Mouse (Mus musculus) heart, adult 11 months (tissue): ENCODE results near the gene Zfp697.

Experiments used
- DNase-seq: peaks from one replicate; pipeline ENCODE4 v3.0.0; 2022

The Zfp697 gene

DNA sequence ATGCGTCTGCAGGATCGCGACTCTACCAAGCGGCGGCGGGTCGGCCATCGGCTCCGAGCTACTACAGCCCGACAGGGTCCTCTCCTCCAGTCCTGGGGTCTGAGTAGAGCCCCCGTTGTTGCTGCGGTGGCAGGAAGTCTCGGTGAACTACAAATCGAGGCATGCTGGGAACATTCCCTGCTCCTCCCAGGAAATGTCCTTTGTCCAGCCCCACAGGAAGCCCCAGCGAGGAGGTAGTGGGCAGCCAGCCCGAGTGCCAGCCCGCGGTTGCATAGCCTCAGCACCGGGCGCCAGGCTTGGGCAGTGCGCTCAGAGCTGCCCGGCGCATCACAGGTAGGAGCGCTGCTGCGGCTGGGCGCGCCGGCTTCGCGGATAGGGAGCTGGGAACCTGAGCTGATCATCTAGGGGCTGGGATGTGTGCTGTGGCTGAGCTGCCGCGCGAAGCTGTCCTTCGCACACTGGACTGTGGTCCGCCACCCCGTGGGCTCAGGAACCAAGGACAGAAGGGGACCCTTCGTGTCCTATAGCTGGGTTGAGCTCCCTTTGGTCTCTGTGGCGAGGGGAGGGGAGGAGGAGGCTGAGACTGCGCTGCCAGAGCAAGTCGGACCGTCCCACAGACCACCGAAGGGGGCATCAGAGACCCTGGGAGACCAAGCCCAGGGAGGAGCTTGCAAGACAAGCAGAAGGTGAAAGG is at the start of gene Zfp697:
Gene Zfp697 (plus strand): TSS at position 216 of the 694 bp plus-strand sequence.
- DNase-seq, result peak; percentile 98

DNA sequence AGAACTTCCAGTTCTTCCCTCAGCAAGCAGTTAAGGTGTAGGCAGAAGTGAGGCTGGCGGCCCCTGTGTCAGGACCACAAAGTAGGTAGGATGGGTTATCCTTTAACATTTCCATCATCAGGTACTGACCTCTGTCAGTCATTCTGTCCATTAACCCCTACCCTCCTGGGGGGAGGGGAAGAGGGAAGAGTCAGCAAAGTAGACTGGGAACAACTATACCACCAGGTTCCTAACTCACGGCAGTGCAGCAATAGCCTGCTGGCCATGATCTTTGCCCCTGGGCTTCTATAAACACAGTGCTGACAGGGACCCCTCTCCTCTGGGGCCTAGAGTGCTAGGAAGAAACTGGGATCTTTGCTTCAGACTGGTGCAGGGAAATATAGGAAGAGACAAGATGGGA is 48.3 kb upstream of the Zfp697 start:
- no peak for DNase-seq

DNA sequence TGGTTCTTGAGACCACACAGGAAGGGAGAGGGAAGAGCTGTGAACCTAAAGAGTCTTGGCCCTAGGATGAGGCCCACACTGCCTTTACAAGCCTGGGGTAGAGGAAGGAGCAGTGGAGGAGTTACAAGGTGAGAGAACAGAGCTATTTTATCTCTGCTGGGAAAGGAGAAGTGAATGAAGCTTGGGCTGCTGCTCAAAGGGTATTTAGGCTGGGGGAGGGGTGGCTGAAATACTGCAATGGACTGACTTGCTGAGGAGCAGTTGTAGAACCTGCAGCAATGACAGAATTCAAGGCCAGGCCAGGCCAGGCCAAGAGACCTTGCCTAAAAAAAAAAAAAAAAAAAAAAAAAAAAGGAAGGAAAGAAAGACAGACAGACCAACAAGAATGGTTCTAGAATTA is 46.9 kb upstream of the Zfp697 start:
- no peak for DNase-seq

DNA sequence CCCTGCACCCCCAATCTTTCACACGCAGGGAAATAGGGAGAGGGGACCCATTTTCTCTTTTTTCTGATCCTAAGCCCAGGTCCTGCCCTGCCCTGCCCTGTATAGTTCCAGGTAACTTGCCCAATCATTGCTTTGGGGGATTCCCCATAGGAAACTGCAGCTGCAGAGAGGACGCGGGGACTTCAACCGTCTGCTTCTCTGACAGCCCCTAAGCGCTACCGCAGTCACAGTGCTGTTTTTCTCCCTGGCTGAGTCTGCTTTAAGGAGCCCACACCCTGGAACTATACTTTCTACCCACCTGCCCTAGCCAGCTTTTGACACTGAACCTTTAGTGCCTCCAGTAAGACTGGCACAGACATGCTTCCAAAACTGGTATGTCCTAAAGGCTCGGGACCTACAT is 46.4 kb upstream of the Zfp697 start:
- no peak for DNase-seq

DNA sequence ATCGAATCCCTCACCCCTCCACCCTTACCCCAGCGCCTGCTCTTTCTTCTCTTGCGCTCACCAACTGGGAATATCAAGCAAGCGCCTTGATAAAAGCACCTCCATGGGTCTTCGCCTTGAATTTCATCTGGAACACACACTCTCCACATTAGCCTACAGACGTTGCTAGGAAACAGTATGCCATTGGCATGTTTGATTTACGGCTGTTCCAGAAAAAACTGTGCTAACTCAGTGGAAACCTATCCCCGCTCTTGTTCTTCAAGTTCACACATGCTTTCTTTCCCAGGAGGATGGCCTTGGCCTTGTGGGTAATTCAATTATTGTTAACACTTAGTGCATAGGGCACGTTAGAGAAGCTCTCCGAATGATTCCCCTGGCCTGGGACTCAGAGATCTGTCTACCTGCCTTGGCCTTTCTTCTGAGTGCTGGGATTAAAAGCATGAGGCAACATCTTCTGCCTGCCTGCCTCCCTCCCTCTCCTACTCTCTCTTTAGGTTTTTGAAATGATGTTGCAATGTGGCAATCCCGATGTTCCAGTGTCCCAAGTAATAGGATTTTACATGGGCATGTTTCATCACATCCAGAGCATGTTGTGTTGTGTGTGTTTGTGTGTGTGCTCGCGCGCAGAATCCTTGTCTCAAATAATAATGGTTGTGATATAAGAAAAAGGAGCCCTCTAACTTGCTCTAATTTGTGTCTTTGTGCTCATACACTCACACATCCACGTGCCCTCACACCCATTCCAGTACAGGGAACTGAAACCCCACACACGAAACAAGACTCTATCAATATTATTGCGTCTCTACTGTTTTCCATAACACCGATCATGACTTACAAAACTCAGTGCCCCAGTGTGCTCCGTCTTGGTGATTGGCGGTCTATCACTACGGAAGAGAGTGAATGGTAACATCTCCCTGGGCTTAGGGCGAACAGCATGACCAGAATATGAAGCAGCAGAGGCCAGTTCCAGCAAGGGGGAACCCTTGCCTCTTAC is 45.3 kb upstream of the Zfp697 start:
- DNase-seq, result no peak

DNA sequence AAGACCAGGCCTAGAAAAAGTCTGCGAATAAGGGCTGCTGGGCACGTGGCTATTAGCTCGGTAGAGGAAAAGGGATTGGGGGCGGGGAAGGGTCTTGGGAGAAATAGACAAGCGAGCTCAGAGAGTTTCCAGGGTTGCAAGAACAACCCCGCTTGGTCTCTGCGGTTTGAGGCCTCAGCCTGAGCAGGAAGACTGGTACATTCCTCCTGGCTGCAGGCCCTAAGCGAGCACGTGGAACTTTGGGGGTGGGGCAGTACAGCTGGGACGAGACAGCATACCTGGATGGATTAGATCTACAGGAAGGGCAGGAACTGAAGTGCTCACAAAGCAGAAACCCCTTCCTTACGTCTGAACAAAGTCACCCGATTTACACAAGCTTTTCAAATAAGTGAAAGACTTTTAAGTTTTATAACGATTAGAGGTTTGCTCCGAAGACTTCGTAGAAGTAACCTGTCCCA is 43.6 kb upstream of the Zfp697 start:
- DNase-seq, result peak; percentile 92

DNA sequence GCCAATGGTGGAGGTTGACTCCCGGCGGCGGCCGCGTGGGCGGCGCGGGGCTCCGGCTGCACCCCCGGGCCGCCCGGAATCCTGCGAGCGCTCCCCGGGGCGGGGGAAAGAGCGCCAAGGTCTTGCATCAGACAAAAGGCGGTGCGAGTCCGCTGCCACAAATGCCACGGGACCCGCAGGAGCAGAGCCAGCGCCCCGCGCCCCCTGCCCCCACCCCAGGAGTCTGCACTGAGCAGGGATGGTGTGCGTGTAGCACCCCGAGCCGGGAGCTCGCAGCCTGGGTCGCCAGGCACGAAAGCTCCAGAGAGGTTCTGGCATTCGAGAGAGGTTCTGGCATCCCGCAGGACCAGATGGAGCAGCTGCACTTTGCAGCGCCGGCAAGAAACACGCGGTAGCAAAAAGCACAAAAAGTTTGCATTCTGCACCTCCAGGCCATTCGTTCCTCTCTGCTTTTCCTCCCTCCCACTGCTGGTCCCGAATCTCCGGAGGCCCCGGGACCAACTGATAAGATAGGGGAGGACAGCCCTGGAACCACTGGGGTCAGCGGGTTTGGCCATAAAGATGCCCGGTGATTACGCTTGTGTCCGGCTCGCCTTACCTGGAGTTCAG is 43.1 kb upstream of the Zfp697 start:
- peak; percentile 94 for DNase-seq

DNA sequence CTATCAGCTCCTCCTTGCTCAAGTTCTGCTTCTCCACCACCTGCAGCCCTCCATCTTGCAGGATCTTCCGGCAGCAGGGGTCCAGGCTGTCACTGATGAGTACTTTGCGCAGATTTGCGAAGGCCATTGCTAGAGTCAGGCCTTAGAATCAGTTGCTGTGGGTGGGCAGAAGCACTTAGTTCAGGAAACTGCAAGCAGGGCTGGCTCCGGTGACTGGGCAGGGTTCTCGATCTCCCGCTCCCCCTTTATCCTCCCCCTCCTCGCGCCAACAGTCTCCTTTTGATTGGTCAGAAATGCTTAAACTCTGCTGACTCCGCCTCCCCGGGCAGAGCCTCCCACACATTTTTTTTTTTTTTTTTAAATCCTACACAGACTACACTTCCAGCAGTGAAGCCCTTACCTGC is 42.6 kb upstream of the Zfp697 start, which contains the start of gene Phgdh:
Gene Phgdh (minus strand): TSS at position 285 of the 404 bp plus-strand sequence.
- DNase-seq, result peak; percentile 95

DNA sequence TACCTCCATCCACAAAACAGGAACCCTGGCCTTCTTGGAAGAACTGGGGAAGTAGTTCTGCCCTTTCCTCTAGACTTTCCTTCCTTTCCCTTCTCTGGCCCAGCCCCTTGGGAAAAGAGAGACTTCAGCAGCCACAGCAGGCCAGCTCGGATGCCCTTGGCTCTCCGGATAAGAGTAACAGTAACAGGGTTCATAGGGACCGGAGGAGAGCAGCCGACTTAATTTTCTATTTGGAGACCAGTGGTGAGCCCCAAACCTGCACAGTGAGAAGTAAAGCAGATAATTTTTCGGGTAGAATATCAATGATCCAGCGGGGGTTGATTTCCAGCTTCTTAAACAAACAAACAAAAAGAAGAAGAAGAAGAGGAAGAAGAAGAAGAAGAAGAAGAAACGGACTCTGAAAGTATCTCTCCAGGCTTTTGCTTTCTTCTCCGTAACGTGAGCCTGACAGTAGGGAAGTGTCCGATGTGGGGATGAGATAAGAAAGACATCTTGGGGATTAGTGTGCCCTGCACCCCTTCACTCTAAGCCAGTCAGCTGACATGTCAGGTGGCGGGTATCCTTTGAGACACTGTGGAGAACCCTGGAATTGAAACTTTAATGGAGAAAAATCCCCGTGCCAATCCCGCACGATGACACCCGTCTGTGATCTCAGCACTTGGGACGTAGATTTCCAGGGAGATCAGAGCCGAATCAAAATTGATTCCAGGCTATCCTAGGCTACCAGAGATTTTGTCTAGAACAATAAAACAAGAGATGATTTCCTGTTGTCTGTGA is 41.3 kb upstream of the Zfp697 start:
- no peak for DNase-seq

DNA sequence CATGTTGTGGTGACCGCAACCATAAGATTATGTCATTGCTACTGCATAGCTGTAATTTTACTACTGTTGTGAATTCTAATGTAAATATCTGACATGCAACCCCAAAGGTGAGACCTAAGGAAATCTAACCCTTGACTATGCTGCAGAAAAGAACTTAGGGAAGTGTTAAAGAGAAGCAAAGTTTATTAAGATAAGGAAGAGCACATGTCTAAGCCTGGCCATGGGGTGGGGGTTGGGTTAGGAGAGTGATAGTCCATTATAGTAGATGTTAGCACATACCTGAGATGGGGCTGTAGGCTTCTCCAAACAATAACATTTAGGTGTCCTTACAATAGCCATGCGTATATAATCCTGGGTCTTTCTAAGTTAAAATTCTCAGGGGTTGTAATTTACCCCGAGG is 39.0 kb upstream of the Zfp697 start:
- no peak for DNase-seq

DNA sequence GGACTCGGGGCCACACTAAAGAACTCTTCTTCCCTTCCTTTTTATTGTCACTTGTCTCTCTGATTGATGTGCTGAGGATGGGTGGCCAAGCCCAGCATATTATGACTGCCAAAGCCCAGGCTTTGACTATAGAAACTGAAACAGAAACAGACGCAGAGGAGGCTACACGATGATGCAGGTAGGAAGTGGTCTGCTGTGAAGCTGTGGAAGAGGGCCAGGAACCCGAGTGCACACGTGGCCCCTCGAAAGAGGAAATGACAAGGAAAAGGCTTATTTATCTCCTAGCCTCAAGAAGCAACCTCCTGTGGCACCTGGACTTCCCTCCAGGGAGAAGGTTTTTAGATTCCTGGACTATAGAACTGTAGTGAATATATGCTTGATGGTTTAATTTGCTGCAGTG is 34.2 kb upstream of the Zfp697 start:
- no peak for DNase-seq

DNA sequence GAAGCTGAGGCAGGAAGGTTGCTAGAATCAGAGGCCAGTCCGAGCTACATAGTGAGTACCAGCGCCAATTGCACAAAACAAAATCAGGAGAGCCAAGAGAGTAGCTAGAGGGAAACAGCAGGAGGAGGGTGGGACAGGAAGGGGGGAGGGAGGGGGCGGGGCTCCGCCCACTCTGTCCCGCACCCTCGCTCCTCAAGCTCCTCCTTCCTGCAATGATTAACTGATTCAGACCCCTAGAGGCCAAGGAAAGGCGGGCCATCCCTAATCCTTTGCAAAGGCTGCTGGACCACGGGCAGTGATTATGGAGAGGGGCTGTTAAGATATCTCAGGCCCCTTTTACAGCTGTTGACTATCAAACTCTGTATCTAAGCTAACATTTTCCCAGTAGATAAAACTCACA is 33.6 kb upstream of the Zfp697 start:
- no peak for DNase-seq

DNA sequence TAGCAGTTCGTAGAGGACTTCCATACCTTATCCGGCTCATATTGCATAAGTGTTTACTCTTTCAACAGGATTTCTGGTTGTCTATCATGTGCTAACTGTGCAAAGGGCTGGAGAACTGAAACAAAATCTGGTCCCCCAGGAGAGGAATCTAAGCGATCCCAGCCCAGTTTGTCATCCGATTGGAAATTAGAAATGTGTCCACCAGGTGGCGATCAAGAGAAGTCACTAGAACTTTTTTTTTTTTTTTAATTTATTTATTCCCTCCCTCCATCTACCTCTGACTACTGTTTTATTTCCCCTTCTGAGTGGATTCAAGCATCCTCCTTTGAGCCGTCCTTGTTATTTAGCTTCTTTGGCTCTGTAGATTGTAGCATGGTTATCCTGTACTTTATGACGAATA is 28.4 kb upstream of the Zfp697 start:
- DNase-seq, result peak; percentile 94

DNA sequence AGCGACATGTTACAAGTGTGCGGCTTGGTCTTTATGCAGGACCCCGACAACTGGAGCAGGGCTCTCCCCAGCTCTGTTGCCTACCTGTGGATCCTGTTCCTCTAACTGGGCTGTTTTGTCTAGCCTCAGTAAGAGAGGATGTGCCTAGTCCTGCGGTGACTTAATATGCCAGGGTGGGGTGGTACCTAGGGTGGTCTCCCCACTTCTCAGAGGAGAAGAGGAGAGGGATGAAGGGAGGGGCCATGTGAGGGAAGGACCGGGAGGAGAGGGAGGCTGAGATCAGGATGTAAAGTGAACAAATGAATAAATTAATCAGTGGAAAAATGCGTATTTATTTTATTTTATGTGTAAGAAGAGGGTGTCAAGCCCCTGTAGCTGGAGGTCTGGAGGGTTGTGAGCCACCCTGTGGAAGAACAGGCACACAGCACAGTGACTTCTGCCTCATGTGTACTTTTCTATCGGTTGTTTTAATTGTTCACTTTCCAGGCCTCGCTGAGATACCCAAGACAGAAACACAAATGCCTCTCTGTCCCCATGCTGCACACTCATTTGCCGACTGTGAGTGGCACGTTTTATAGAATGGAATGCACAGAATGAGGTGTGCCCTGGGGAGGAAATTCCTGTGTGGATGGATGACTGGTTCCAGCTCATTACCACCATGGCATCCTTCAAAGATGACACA is 26.8 kb upstream of the Zfp697 start:
- no peak for DNase-seq

DNA sequence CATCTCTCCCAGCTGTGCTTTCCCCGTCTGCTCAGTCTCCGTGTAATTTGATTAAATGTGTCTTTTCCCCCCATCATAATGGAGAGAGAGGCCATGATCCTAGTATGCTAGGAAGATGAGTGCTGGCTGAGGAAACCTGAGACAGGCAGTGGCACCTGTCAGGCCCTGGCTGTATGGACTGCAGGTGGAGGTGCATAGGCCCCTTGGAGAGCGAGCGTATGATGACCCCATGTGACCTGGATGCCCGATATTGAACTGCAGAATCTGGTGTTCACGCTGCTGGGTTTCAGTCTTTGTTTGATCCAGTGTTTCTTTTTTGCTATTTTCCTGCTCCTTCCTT is 26.3 kb upstream of the Zfp697 start:
- no peak for DNase-seq

DNA sequence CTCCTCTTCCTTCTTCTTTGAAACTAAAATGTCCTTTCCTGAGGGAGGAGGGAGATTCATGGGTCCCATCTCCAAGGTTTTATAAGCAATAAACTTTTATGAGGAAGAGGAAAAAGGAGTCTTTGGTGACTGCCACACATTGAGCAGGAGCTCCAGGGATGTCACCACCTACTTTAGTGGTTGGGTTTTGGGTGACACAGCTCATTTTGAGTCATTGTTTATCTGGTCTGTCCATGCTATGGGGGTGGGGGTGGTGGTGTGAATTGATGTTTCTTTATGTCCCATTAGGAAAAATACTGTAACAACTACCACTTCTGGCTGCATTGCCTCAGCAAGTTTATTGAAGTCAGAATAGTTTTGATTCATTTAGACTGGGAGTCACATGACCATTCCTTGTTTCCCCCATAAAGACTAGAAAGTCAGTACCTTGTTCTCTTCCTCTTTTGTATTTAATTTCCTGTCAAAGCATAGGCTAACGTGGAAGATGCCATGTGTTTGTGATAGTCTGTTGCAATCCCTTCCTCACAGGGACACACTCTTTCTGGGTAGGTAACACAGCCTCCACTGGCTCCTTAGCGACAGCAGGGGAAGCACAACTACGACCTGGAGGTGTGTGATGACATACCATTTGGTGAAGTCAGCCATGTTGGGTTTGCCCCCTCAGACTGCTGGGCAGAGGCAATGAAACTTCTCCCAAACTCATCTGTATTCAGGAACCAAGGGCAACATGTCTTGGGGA is 25.5 kb upstream of the Zfp697 start:
- no peak for DNase-seq

DNA sequence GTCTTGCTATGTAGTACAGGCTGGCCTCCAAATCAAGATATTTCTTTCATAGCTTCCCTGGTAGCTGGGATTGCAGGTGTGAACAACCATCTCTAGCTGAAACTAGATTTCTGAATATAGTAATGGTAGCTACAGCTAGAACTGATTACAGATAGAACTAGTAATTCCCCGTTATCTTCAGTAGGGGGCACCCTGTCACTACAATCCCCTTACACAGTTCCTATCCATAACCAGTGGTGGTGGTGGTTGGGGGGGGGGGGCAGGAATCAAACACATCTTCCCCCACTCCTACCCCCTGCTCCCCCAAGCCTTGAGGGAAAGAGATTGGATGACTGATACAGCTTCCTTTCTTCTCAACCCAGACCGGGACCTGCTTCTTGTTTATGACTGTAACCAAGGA is 19.5 kb upstream of the Zfp697 start:
- DNase-seq, result no peak

DNA sequence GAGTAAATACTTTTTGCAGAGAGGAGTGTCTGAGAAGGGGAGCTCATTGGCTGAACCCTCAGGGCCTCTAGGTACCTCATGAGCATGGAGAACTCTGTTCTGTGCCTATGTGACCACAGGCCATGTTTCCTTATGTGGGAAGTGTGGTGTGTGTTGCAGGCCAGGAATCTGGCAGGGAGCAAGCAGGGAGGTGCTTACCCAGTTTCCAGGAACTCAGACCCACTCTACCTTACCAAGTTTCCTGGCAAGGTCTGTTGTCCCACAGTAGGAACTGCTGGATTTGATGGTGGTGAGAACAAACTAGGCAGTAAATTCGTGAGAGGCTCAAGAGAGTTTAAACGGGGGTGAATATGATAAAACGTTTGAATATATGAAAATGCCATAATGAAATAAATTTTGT is 16.2 kb upstream of the Zfp697 start:
- DNase-seq, result peak; percentile 53

DNA sequence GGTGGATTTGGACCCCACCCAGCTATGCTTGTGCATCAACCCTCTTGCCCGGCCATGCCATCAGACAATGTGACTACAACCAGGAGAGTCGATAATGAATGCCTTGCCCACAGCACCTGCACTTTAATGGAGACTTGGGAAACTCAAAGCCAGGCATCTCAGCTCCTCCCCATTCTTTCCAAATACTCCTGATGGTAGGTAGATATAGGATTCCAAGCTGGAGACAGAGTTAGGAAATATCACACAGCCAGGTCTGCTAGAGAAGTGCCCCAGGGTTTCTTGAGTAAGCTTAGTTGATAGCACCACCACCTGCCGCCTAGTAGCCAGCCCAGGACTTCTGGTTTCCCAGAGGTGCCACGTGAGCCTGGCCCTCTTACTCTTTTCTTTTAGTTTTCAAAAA is 15.4 kb upstream of the Zfp697 start:
- no peak for DNase-seq

DNA sequence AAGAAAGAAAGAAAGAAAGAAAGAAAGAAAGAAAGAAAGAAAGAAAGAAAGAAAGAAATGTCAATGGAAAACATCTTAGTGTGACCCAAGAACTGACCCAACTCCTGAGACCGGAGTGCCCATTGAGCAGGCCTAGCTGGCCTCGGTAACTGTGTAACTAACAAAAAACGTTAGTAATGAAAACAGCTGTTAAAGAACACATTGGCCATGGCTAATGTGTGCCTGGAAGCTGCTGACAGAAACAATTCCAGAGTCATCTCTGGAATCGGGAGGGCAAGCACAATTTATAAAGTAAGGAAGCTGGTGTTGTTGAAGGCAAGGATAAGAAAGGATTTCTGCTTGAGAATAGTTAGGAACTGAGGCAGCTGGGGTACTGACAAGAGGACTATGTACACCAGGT is 14.0 kb upstream of the Zfp697 start:
- DNase-seq, result peak; percentile 75

DNA sequence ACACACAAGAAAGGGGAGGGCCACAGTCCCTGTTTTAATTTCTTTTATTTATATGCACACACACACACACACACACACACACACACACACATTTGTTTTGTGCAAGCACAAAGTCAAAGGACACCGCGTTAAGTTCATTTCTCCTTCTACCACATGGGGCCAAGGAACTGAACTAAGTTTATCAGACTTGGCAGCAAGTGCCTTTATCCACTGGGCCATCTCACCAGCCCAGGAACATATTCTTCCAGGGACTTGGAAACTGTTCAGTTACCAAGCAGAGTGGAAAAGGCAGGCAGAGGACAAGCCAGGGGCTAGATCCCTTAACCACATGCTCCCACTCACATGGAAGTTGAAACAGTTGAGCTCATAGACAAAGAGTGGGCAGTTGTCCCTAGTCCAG is 13.5 kb upstream of the Zfp697 start:
- peak; percentile 74 for DNase-seq
